Mouse (Mus musculus) spleen, adult 2 months (tissue): ENCODE results near the gene Syt16. TPM values are rescaled to one million over a fixed set of nuclear protein-coding genes. Genes with fewer than 3 reads are reported as not detected.
A peak's percentile ranks its signal among the peaks of the same experiment; 100 is the strongest.

Experiments
- DNase-seq, 2 experiments: peaks; one replicate each; pipeline versions ENCODE4 v3.0.0 to v3.0.0-alpha.2; 2012 to 2021; ENCODE audit warnings: low spot score in 2 of 2, low read depth in 1 of 2
- H3K27ac ChIP-seq: fragments of 200-500 bp; 2 replicates; pipeline ENCODE4 v1.5.1; 2012; ENCODE audit warnings: low read length, inconsistent platforms; ENCODE audit not compliant: insufficient read depth
- H3K27me3 ChIP-seq: fragments of 200-500 bp; 2 replicates; pipeline ENCODE4 v1.6.1; 2012; ENCODE audit warnings: mild to moderate bottlenecking, moderate library complexity, low read length, inconsistent platforms; ENCODE audit not compliant: control insufficient read depth, insufficient read depth
- H3K36me3 ChIP-seq: fragments of 200-500 bp; 2 replicates; pipeline ENCODE4 v1.6.1; 2012; ENCODE audit warnings: mild to moderate bottlenecking, low read length, inconsistent platforms; ENCODE audit not compliant: control insufficient read depth, insufficient read depth
- H3K4me1 ChIP-seq: fragments of 200-500 bp; 2 replicates; pipeline ENCODE4 v1.6.1; 2011; ENCODE audit warnings: inconsistent platforms; ENCODE audit not compliant: control insufficient read depth, insufficient read depth, insufficient read length
- H3K4me3 ChIP-seq: fragments of 200-500 bp; 2 replicates; pipeline ENCODE4 v1.5.1; 2011; ENCODE audit warnings: mild to moderate bottlenecking, inconsistent platforms; ENCODE audit not compliant: insufficient read depth, insufficient read length; ENCODE audit errors: extremely low read depth
- CTCF ChIP-seq: fragments of 200-500 bp; IDR thresholded peaks from 2 replicates; pipeline ENCODE4 v1.5.1; 2011; ENCODE audit warnings: mild to moderate bottlenecking, inconsistent platforms; ENCODE audit not compliant: insufficient read depth, insufficient read length, insufficient replicate concordance; ENCODE audit errors: extremely low read depth
- POLR2A ChIP-seq: fragments of 200-500 bp; IDR thresholded peaks from 2 replicates; pipeline ENCODE4 v1.6.1; 2011; ENCODE audit warnings: low read depth, low read length, inconsistent platforms
- WGBS: fragments of 180-500 bp; shearing (Covaris S2); methylation state at CpG from one replicate; pipeline ENCODE4 v1.1.7; 2018; 5-methylcytosine and 5-hydroxymethylcytosine counted together
- polyA plus RNA-seq: library from polyadenylated mRNA; depleted of rRNA; stranded (reverse); fragments of >200 nt; gene quantifications from 2 replicates; pipeline ENCODE4 v1.2.3, GENCODE M21; 2012

The Syt16 gene
- polyA plus RNA-seq, 1 experiment: not detected

DNA sequence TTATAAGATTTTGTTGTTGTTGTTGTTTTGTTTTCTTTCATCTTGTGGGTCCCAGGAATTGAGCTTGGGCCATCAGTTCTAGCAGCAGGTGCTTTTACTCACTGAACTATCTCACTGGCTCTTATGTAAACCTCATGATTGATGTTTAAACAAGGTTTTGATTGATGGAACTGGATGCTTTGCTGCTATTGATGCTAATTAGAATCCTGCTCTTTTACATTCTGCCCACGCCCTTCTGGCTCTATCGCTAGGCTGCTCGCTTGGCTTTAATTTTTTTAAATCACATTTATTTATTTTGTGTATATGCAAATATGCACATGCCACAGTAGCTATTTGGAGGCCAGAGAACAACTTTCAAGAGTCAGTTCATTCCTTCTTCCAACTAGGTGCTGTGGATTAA lies 39.8 kb upstream of the Syt16 start:
- no peak overlapping the region for H3K27ac ChIP-seq
- DNase-seq: no peak
- H3K27me3 ChIP-seq: no peaks in the 10 kb centered on the region
- WGBS: 93% methylated on average over 3 of the region's 3 CpGs
- H3K36me3 ChIP-seq: no peaks in the 10 kb centered on the region
- no peak overlapping the region for H3K4me3 ChIP-seq
- H3K4me1 ChIP-seq: no peaks in the 10 kb centered on the region
- no peak for TF ChIP-seq POLR2A
- no peak for TF ChIP-seq CTCF

DNA sequence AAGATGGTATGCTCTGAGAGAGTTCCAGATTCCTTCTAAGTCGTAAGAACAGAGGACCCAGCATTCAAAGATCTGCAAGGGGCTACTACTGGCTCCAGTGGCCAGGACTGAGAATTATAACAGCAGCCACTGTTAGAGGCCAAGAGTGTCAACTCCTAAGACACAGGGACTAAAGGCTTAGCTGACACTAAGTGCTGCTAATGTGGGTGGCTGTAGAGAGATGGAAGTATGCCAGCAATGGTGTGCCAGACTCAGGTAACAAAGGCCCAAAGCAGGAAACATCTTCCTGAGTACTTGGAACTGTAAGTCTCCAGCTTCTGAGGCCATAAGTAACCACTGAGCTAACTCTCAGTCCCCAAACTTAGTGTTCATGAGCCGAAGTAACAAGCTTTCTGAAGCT lies 38.6 kb upstream of the Syt16 start:
- no peak for TF ChIP-seq CTCF
- TF ChIP-seq POLR2A: no peak
- Histone ChIP-seq H3K4me1 (no peaks in the 10 kb centered on the region), H3K27ac (no peak overlapping the region), H3K36me3 (no peaks in the 10 kb centered on the region), H3K4me3 (no peak overlapping the region), H3K27me3 (no peaks in the 10 kb centered on the region)
- WGBS: 93% methylated on average over 2 of the region's 2 CpGs
- no peak for DNase-seq

DNA sequence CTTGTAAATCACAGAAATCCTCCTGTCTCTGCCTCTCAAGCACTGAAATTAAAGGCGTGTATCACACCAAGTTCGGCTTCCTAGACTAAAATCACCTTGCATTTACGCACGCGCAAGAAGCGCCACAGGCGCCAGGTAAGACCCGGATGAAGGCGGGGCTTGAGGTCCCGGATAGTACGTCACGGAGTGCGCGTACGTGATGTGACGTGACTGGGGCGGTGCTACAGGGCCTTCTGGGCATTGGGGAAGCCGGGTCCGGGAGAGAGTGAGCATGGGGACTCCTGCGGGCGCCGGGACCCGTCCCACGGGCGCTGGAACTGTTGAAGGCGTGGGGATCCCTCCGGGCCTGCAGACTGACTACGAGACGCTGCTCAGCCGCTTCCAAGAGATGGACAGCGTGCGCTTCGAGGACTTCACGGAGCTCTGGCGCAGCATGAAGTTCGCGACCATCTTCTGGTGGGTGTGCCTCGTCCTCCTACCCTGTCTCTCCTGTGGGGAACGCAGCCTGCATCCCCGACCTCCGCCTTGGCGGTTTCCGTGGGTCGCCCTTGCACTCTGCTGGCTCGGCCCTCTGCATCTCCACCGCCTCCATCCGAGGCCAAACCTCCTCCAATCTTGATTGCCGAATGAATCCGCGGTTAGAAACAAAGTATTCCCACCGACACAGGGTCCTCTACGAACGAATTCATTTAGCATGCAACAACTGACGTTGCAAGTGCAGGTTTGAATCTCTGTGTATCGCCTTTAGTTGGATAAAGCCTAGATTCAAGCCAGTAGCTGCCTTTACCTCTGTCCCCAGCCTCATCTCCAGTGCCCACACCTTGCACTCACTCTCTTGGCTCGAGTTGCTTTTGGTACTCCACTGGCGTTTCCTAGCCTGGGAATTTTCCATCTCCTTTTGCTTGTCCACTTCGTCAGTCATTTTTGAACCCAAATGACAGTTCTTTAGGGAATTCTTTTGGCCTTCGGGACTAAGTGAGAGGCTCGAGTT lies 32.9 kb upstream of the Syt16 start, which contains the start of gene Snapc1:
Gene Snapc1, plus strand, starts transcription at position 191 of the 991 bp plus-strand sequence.
- DNase-seq: peak; percentile 93 to 96
- 1% methylated on average over 60 of the region's 60 CpGs for WGBS
- H3K4me1 ChIP-seq: peaks cover 2% of the 10 kb centered on the region; the same call in 1 of the 2 replicates
- TF ChIP-seq POLR2A (no peak), CTCF (no peak)
- no peaks in the 10 kb centered on the region for H3K27me3 ChIP-seq
- H3K27ac ChIP-seq: peak within 1 kb of the TSS; percentile 53
- peaks cover 5% of the 10 kb centered on the region for H3K36me3 ChIP-seq
- peak within 1 kb of the TSS; percentile 86 for H3K4me3 ChIP-seq

DNA sequence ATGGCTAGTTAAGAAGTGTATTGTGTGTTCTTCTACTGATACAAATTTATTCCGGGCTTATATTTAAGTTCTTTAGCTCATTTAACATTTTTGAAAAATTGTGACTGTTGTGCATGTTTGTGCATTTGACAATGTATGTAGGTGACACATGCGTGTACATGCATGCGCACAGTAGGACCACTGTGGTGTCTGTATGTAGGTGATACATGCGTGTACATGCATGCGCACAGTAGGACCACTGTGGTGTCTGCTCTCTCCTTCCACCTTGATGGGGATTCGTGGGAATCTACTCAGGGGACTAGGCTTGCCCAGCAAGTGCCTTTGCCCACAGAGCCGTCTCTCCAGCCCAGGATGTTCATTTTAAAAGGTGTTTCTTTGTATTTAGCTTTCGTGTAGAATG lies 28.3 kb upstream of the Syt16 start:
- no peak for DNase-seq
- TF ChIP-seq CTCF (no peak), POLR2A (no peak)
- Histone ChIP-seq H3K27me3 (no peaks in the 10 kb centered on the region), H3K4me1 (peaks cover 2% of the 10 kb centered on the region; the same call in 1 of the 2 replicates), H3K36me3 (peaks cover 27% of the 10 kb centered on the region), H3K27ac (no peak overlapping the region), H3K4me3 (no peak overlapping the region)
- 94% methylated on average over 8 of the region's 8 CpGs for WGBS

DNA sequence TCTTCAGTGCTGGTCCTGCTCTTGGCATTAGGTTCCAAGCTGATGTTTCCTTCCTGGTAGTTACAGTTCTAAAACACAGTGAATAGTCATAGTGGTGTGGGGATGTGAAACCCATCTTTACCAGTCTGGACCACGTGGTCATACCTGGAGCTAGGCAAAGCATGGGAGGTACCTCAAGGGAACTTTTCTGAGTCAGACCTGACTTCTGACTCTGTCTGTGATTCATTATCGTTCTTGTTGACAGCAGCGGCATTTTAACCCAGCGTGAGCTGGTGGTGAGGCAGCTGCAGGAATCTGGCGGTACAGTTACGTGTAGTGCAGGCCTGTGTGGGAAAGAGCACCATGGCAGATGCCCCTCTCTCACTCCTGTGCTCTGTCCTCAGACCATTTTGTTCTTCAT lies 22.9 kb upstream of the Syt16 start:
- Histone ChIP-seq H3K27ac (no peak overlapping the region), H3K36me3 (peaks cover 47% of the 10 kb centered on the region), H3K4me3 (no peak overlapping the region), H3K4me1 (no peaks in the 10 kb centered on the region), H3K27me3 (no peaks in the 10 kb centered on the region)
- 93% methylated on average over 6 of the region's 6 CpGs for whole genome bisulfite sequencing
- no peak for DNase-seq
- TF ChIP-seq POLR2A (no peak), CTCF (no peak)

DNA sequence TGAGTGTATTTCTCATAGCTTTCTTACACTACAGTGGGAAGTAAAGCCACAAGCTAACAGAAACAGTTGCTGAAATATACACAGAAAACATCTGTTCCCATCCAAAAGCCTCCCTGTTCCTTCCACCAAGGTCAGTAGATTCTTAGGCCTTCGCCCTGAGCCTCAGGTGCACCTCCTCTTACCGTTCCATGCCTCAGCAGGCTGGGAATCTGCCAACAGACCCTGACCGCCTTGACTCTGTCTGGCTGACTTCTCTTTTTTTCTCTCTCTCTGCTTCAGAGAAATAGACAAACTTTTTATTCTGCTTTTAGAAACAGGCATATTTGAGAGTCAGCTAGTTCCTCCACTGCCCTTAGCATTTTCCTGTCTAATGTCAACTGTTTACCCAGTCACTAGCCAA lies 19.3 kb upstream of the Syt16 start:
- Histone ChIP-seq H3K27ac (no peak overlapping the region), H3K27me3 (no peaks in the 10 kb centered on the region), H3K36me3 (peaks cover 43% of the 10 kb centered on the region), H3K4me1 (no peaks in the 10 kb centered on the region), H3K4me3 (no peak overlapping the region)
- no peak for DNase-seq
- WGBS: 58% methylated on average over 3 of the region's 3 CpGs
- TF ChIP-seq CTCF (no peak), POLR2A (no peak)

DNA sequence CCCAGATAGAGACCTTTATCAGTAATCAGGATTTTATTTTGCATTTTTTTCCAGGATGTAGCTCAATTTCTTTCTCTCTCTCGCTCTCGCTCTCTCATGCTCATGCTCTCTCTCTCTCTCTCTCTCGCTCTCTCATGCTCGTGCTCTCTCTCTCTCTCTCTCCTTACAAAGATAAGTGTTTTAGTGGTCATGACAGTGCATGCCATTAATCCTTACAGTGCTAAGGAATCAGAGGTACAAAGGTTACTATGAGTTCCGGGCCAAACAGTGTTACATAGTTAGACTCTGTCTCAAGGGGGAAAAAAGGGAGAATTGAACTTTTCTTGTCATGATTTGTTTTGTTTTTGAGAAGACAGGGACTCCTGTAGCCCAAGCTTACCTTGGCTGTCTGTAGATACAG lies 17.8 kb upstream of the Syt16 start:
- Histone ChIP-seq H3K36me3 (peaks cover 40% of the 10 kb centered on the region), H3K27me3 (no peaks in the 10 kb centered on the region), H3K4me3 (no peak overlapping the region), H3K4me1 (no peaks in the 10 kb centered on the region), H3K27ac (no peak overlapping the region)
- 89% methylated on average over 5 of the region's 5 CpGs for WGBS
- no peak for DNase-seq
- TF ChIP-seq CTCF (no peak), POLR2A (no peak)
